Mouse (Mus musculus) mesoderm, embryonic 11.5 days (tissue): Measurements from ENCODE around the gene Ccdc141.

Experiments
- DNase-seq: peaks from one replicate; pipeline ENCODE4 v3.0.0-alpha.2; 2012; ENCODE audit warnings: low read depth, low spot score

Gene Ccdc141

DNA sequence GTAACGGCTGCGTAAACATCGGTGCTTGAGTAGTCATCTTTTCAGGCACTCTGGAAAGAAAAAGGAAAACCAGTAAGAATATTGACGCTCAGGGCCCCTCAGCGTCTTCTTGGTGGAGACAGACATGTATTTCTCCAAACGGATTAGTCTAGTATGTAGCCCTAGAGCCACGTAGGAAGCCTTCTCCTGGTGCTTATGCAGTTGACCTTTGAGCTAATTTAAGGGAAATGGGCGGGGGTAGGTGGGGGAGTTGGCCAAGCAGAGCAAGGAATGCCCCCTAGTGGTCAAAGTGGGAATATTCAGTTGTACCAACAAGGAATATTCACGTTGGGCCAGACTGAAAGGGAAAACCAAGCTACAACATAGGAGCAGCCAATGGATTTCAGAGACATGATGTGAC, 190.3 kb downstream of the Ccdc141 start:
- DNase-seq: peak; percentile 60

DNA sequence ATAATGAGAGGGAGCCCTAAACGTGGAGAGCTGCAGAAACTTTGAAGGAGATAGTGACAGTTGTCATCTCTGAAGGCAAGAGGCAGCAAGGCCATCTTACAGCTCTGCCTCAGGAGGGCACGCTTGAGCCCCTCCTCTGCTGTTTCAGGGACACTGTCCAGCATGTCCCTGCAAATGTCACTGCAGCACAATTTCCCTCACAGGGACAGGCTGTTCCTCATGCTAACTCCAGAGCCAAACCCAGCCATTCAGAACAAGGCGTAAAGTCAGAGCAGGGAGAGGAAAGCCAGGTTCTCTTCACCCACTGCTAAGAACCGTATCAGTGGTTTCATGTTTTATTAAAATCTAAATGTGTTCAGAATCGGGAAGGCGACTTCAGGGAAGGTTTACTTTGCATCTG, 192.8 kb downstream of the Ccdc141 start:
- DNase-seq: no peak

DNA sequence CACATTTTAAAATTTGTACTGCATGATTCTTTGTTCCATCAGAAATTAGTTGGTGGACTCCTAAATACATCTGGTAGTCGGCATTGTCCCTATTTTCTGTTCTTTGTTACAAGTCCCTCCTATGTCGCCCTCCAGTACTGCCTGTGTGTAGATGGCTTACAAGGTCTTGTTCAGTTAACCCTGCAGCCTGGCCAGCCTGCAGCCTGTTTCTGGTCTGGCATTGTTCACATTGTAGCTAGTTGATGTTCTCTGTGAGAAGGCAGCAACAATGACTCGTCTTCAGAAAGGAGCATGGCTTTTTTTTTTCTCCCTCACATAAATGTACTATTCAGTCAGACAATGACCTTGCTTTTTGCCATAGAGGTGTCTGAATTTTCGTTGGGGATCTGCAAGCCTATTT, 198.4 kb downstream of the Ccdc141 start:
- DNase-seq: no peak

DNA sequence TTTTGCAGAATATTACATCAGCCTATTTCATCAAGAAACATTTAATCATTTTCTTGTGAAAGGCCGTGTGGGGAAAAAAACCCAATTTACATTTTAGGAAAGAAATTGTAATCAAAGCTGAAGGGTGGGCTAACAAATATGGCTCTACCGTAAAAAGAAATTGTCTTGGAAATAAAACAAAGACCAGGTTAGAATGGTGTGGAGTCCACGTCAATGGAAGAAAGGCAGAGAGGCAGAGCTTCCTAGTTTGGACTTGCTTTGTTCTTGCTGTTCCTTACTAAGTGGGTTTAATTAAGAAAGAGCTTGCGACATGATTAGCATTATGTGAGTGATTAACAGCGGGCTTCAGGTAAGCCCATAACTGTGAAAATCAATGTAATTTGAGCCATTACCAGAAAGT, 199.4 kb downstream of the Ccdc141 start:
- DNase-seq: no peak

GRCm38 (mm10) chr2:76970669-76971068, 199.8 kb downstream of the Ccdc141 start:
- no peak for DNase-seq

DNA sequence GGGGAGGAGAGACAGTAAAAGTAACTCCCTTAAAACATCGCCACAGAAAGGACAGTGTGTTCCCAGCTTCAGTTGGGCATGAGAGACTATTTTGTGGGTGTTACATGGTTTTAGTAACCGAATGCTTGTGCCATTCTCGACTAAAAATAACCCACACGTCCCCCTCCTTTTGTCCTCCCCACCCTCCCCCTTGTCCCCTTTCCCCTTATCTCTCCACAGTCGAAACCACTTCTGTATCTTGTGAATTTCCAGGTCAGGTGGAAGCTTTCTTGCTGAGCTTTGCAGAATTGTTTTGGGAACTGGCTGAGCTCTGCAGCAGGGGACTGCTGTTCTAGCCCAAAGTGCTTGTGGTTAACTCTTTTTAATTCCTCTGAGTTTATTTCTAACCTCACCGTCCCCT, 200.2 kb downstream of the Ccdc141 start:
- no peak for DNase-seq

GRCm38 (mm10) chr2:76969637-76970036, 200.8 kb downstream of the Ccdc141 start:
- DNase-seq: no peak

GRCm38 (mm10) chr2:76968919-76969318, 201.5 kb downstream of the Ccdc141 start:
- peak; percentile 82 for DNase-seq

DNA sequence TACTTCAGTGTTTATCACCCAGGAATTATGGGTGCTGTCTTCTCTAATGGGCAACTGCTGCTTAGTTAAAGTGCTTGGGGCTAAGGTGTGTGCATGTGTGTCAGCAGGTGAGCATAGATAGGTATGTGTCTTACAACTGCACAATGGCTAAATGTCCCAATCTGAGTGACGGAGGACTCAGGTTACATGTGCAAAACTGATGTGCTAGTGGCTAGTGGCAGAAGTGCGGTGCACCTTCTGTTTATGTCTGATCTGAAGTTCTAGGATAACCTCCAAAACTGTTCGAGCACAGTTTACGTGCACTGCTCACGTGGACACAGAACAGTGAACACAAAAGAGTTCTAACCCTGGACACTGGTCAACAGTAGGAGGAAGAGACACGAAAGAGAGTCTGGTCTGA, 203.9 kb downstream of the Ccdc141 start:
- no peak for DNase-seq

DNA sequence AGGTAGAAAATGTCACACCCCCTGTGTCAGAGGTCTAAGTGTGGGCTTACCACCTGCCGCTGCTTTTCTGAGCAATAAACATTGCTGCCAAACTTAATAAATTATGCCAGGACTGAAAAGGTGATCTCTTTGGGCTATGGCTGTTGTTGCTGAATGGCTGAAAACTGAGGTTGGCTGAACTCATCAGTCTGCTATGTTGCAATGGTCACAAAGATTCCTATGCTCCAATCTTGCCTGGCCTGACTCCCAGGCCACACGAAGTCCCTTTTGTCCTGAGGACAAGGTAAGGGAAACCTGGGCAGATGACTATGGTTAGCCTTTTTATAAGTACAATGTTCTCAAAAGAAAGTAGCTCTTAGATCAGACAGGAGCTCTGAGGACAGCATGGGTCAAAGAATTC, 204.4 kb downstream of the Ccdc141 start:
- no peak for DNase-seq

GRCm38 (mm10) chr2:76965542-76965941, 204.9 kb downstream of the Ccdc141 start:
- no peak for DNase-seq

GRCm38 (mm10) chr2:76962045-76962432, 208.4 kb downstream of the Ccdc141 start:
- no peak for DNase-seq

DNA sequence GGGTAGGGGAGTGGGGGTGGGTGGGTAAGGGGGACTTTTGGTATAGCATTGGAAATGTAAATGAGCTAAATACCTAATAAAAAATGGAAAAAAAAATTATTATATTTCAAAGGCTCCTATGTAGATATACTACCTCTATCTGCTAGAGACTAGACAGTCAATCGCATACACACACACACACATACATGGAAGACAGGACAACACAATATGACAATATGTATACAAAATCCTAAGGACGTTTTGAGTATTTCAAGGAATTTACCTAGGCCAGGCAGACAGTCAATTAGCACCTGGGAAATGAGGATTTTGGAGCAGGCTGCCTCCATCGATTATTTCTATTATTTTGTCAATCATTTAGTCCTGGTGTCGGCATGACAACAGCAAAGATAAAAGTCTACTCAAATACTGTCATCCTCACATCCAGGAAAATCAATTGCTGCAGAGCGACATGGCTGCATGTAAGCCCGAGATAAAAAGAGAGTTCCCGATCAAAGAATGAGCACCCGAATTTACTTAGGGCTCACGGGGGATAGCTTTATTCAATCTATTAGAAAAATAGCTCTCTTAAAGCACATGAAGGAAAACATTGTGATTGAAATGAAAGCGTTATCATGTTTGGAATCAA, 208.9 kb downstream of the Ccdc141 start:
- DNase-seq: no peak
